Mouse (Mus musculus) midbrain, embryonic 13.5 days (tissue): ENCODE measurements around the gene Cacna2d4. TPM values are rescaled to one million over a fixed set of nuclear protein-coding genes. Genes with fewer than 3 reads are reported as not detected.

ENCODE experiments used
- ATAC-seq: fragments of 200-750 bp; cut with Nextera tagmentation; 2 replicates; pipeline ENCODE4 v1.8.0; 2017; ENCODE audit warnings: mild to moderate bottlenecking, moderate TSS enrichment, moderate library complexity
- H3K27ac ChIP-seq: fragments of 300-500 bp; sonication (generic); 2 replicates; pipeline ENCODE4 v1.5.1; 2015; ENCODE audit warnings: inconsistent platforms, mild to moderate bottlenecking, moderate library complexity
- H3K27me3 ChIP-seq: fragments of 300-500 bp; sonication (generic); 2 replicates; pipeline ENCODE4 v1.6.1; 2015; ENCODE audit warnings: mild to moderate bottlenecking, inconsistent platforms
- H3K36me3 ChIP-seq: fragments of 300-500 bp; sonication (generic); 2 replicates; pipeline ENCODE4 v1.6.1; 2015; ENCODE audit warnings: mild to moderate bottlenecking, inconsistent platforms
- H3K4me1 ChIP-seq: fragments of 300-500 bp; sonication (generic); replicated peaks from 2 replicates; pipeline ENCODE4 v1.6.1; 2015; ENCODE audit warnings: inconsistent platforms
- H3K4me2 ChIP-seq: fragments of 300-500 bp; sonication (generic); replicated peaks from 2 replicates; pipeline ENCODE4 v1.6.1; 2015; ENCODE audit warnings: moderate library complexity, mild to moderate bottlenecking, inconsistent platforms
- H3K4me3 ChIP-seq: fragments of 300-500 bp; sonication (generic); replicated peaks from 2 replicates; pipeline ENCODE4 v1.5.1; 2015; ENCODE audit warnings: mild to moderate bottlenecking, inconsistent platforms
- H3K9ac ChIP-seq: fragments of 300-500 bp; sonication (generic); replicated peaks from 2 replicates; pipeline ENCODE4 v1.6.1; 2015; ENCODE audit warnings: mild to moderate bottlenecking, inconsistent platforms
- H3K9me3 ChIP-seq: fragments of 300-500 bp; sonication (generic); 2 replicates; pipeline ENCODE4 v1.6.1; 2016; ENCODE audit warnings: mild to moderate bottlenecking, inconsistent platforms
- WGBS: fragments of 180-500 bp; shearing (Covaris S2); methylation state at CpG from one replicate; pipeline ENCODE4 v1.1.7; 2015; 5-methylcytosine and 5-hydroxymethylcytosine counted together
- polyA plus RNA-seq: library from polyadenylated mRNA; unstranded; fragments of >200 nt; fragmentation: Nextera tagmentation; extraction: Ambion mirVana; gene quantifications from 2 replicates; pipeline ENCODE4 v1.2.1, GENCODE M21; 2015

Gene Cacna2d4
- polyA plus RNA-seq, 1 experiment from 2014 or later: 0.43 TPM

DNA sequence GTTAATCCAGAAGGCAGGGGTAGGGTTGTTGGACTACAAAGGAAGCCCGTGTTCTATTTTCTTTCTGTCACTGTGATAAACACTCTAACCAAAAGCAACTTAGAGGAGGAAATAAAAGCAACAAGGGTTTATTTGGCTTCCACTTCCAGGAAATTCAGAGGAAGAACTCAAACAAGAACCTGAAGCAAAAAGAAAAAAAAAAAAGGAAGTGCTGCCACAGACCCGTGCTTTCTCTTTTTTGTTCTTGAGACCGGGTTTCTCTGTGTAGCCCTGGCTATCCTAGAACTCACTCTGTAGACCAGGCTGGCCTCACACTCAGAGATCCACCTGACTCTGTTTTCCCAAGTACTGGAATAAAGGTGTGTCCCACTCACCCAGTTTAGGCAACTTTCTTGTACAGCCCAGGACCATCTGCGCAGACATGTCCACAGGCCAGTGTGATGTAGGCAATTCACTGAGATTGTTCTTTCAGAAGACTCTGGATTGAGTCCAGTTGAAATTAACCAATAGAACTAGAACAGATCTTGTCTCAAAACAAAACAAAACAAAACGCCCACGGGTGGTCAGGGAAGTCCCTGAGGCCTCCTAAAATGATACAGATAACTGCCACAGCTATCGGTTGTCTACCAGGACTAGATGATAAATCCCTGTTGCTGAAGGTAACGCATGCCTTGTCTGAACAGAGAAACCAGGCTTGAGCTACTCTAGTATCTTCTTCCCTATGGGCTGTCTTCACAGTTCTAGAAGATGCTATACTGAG is 165.4 kb downstream of the Cacna2d4 start:
- Histone ChIP-seq H3K4me3 (no peak overlapping the region), H3K4me1 (no peaks in the 10 kb centered on the region), H3K27me3 (no peaks in the 10 kb centered on the region), H3K27ac (no peak overlapping the region), H3K9ac (no peak overlapping the region), H3K36me3 (no peaks in the 10 kb centered on the region), H3K4me2 (no peak overlapping the region), H3K9me3 (no peaks in the 10 kb centered on the region)
- 93% methylated on average over 8 of the region's 8 CpGs for WGBS
- ATAC-seq: no peak

Other genes starting within 250 kb of the Cacna2d4 start
- gene Dcp1b, start 61.3 kb upstream of the Cacna2d4 start, polyA plus RNA-seq: 14.7 and 15.6 TPM in 2 replicates
- 5.2 and 5.6 TPM in 2 replicates for gene Cacna1c, start 40.1 kb upstream of the Cacna2d4 start, polyA plus RNA-seq
- gene Lrtm2, start 94.2 kb downstream of the Cacna2d4 start, polyA plus RNA-seq: 3.6 and 3.8 TPM in 2 replicates
- 38.1 and 39.9 TPM in 2 replicates for gene Adipor2, start 181.2 kb downstream of the Cacna2d4 start, polyA plus RNA-seq
- gene Fbxl14, start 243.1 kb downstream of the Cacna2d4 start, polyA plus RNA-seq: 3.5 and 4.1 TPM in 2 replicates